Mouse (Mus musculus): Measurements from ENCODE around the gene Got2. TPM values are rescaled to one million over a fixed set of nuclear protein-coding genes. Genes with fewer than 3 reads are reported as not detected.

The Got2 gene
- total and polyA plus RNA-seq, 3 experiments: 105 to 421 (median 179) TPM

GRCm38 (mm10) chr8:95818211-95818610 lies 70.1 kb downstream of the Got2 start:
- no peaks in the 10 kb centered on the region for H3K36me3 ChIP-seq (ENCODE audit: control insufficient read depth in 1 of 2, insufficient read depth in 2 of 2, low read length in 2 of 2)
- no peak overlapping the region for H3K9ac ChIP-seq (ENCODE audit: control insufficient read depth, low read depth, low read length, poor library complexity, severe bottlenecking)

GRCm38 (mm10) chr8:95817597-95817996 lies 70.8 kb downstream of the Got2 start:
- Histone ChIP-seq H3K27ac (ENCODE audit: control insufficient read depth, low read depth, low read length) (no peak overlapping the region), H3K79me2 (ENCODE audit: control insufficient read depth, insufficient read depth, low read length, poor library complexity) (no peaks in the 10 kb centered on the region)

More at GRCm38 (mm10) chr8:95818211-95818610, 70.1 kb downstream of the Got2 start:
- DNase-seq (ENCODE audit: low read depth, low spot score): no peak
- Histone ChIP-seq H3K9me3 (replicated peaks; ENCODE audit: insufficient read depth, low read length) (no peaks in the 10 kb centered on the region), H3K79me2 (ENCODE audit: control insufficient read depth, insufficient read depth, low read length, poor library complexity) (no peaks in the 10 kb centered on the region), H3K27ac (ENCODE audit: control insufficient read depth, low read depth, low read length) (no peak overlapping the region), H3K4me3 (ENCODE audit: control insufficient read depth in 1 of 2, insufficient read depth in 1 of 2, low read depth in 2 of 2, low read length in 2 of 2) (no peak overlapping the region), H3K27me3 (ENCODE audit: control insufficient read depth in 1 of 2, insufficient read depth in 2 of 2, low read length in 2 of 2) (no peaks in the 10 kb centered on the region), H3K4me1 (ENCODE audit: control insufficient read depth in 1 of 2, insufficient read depth in 2 of 2, low read length in 2 of 2) (no peaks in the 10 kb centered on the region)
- TF ChIP-seq POLR2A (IDR thresholded peaks at IDR 0.05; ENCODE audit: control insufficient read depth in 1 of 2, insufficient read depth in 1 of 2, low read depth in 1 of 2, low read length in 2 of 2, poor library complexity in 1 of 2) (no peak), MEF2A (IDR thresholded peaks at IDR 0.05; ENCODE audit: extremely low read depth, insufficient replicate concordance, low read depth, low read length, poor library complexity, severe bottlenecking) (no peak), MAZ (IDR thresholded peaks at IDR 0.05; ENCODE audit: low read depth, low read length) (no peak), TBP (IDR thresholded peaks at IDR 0.05; ENCODE audit: low read depth, low read length) (no peak)

GRCm38 (mm10) chr8:95816044-95816708 lies 72.2 kb downstream of the Got2 start:
- H3K36me3 ChIP-seq (ENCODE audit: control insufficient read depth in 1 of 2, insufficient read depth in 2 of 2, low read length in 2 of 2): no peaks in the 10 kb centered on the region
- no peak overlapping the region for H3K9ac ChIP-seq (ENCODE audit: control insufficient read depth, low read depth, low read length, poor library complexity, severe bottlenecking)
- H3K27ac ChIP-seq (ENCODE audit: control insufficient read depth, low read depth, low read length): no peak overlapping the region
- H3K27me3 ChIP-seq (ENCODE audit: control insufficient read depth in 1 of 2, insufficient read depth in 2 of 2, low read length in 2 of 2): no peaks in the 10 kb centered on the region
- no peaks in the 10 kb centered on the region for H3K9me3 ChIP-seq (replicated peaks; ENCODE audit: insufficient read depth, low read length)
- TF ChIP-seq SIN3A (IDR thresholded peaks at IDR 0.05; ENCODE audit: low read length): no peak
- TF ChIP-seq USF2 (IDR thresholded peaks at IDR 0.05; ENCODE audit: borderline replicate concordance in 1 of 2, insufficient read depth in 1 of 2, low read depth in 1 of 2, low read length in 2 of 2): no peak
- no peak for TF ChIP-seq MYB (IDR thresholded peaks at IDR 0.05; ENCODE audit: low read depth, low read length)
- no peak for TF ChIP-seq ETS1 (IDR thresholded peaks at IDR 0.05; ENCODE audit: low read depth, low read length)
- H3K79me2 ChIP-seq (ENCODE audit: control insufficient read depth, insufficient read depth, low read length, poor library complexity): no peaks in the 10 kb centered on the region
- DNase-seq (ENCODE audit: low read depth, low spot score): no peak
- H3K4me3 ChIP-seq (ENCODE audit: control insufficient read depth in 1 of 2, insufficient read depth in 1 of 2, low read depth in 2 of 2, low read length in 2 of 2): no peak overlapping the region
- H3K4me1 ChIP-seq (ENCODE audit: control insufficient read depth in 1 of 2, insufficient read depth in 2 of 2, low read length in 2 of 2): no peaks in the 10 kb centered on the region

More at GRCm38 (mm10) chr8:95817597-95817996, 70.8 kb downstream of the Got2 start:
- Histone ChIP-seq H3K4me1 (ENCODE audit: control insufficient read depth in 1 of 2, insufficient read depth in 2 of 2, low read length in 2 of 2) (no peaks in the 10 kb centered on the region), H3K27me3 (ENCODE audit: control insufficient read depth in 1 of 2, insufficient read depth in 2 of 2, low read length in 2 of 2) (no peaks in the 10 kb centered on the region), H3K9me3 (replicated peaks; ENCODE audit: insufficient read depth, low read length) (no peaks in the 10 kb centered on the region), H3K9ac (ENCODE audit: control insufficient read depth, low read depth, low read length, poor library complexity, severe bottlenecking) (no peak overlapping the region), H3K36me3 (ENCODE audit: control insufficient read depth in 1 of 2, insufficient read depth in 2 of 2, low read length in 2 of 2) (no peaks in the 10 kb centered on the region), H3K4me3 (ENCODE audit: control insufficient read depth in 1 of 2, insufficient read depth in 1 of 2, low read depth in 2 of 2, low read length in 2 of 2) (no peak overlapping the region)
- TF ChIP-seq POLR2AphosphoS2 (IDR thresholded peaks at IDR 0.05; ENCODE audit: low read length): no peak
- TF ChIP-seq RCOR1 (IDR thresholded peaks at IDR 0.05; ENCODE audit: low read depth, low read length): peak; percentile 55; the same call in 1 of the 2 replicates
- no peak for TF ChIP-seq MXI1 (IDR thresholded peaks at IDR 0.05; ENCODE audit: low read depth, low read length)
- DNase-seq (ENCODE audit: low read depth, low spot score): no peak

Other genes starting within 250 kb of the Got2 start
- gene Ndrg4, start 211.6 kb downstream of the Got2 start, total RNA-seq (2012; rRNA removed): 0.15 TPM in 1 of 2 replicates, not detected in the other
- gene Ndrg4, start 211.6 kb downstream of the Got2 start, polyA plus RNA-seq (2012; ENCODE audit: insufficient read depth in 1 of 2, insufficient read length in 2 of 2, low read depth in 1 of 2, low replicate concordance in 2 of 2, missing spikeins in 1 of 2): under 1 TPM in 1 of 2 experiments, not detected in 1; 0.28 TPM
- 37.8 and 42.0 TPM in 2 replicates for gene Setd6, start 172.7 kb downstream of the Got2 start, total RNA-seq (2012; rRNA removed)
- 10 to 100 TPM in 1 of 2 experiments, not detected in 1; 78.4 TPM for gene Setd6, start 172.7 kb downstream of the Got2 start, polyA plus RNA-seq (2012; ENCODE audit: insufficient read depth in 1 of 2, insufficient read length in 2 of 2, low read depth in 1 of 2, low replicate concordance in 2 of 2, missing spikeins in 1 of 2)
- 119 and 158 TPM in 2 replicates for gene Cnot1, start 81.1 kb downstream of the Got2 start, total RNA-seq (2012; rRNA removed)
- 1,000 to 10,000 TPM in 1 of 2 experiments, 100 to 1,000 TPM in 1; 259 to 3,440 TPM for gene Cnot1, start 81.1 kb downstream of the Got2 start, polyA plus RNA-seq (2012; ENCODE audit: insufficient read depth in 1 of 2, insufficient read length in 2 of 2, low read depth in 1 of 2, low replicate concordance in 2 of 2, missing spikeins in 1 of 2)
- 157 and 182 TPM in 2 replicates for gene Sap18b, start 63.2 kb downstream of the Got2 start, total RNA-seq (2012; rRNA removed)
- 100 to 1,000 TPM in 1 of 2 experiments, not detected in 1; 354 TPM for gene Sap18b, start 63.2 kb downstream of the Got2 start, polyA plus RNA-seq (2012; ENCODE audit: insufficient read depth in 1 of 2, insufficient read length in 2 of 2, low read depth in 1 of 2, low replicate concordance in 2 of 2, missing spikeins in 1 of 2)
- 2.5 and 3.4 TPM in 2 replicates for gene Slc38a7, start 35.0 kb downstream of the Got2 start, total RNA-seq (2012; rRNA removed)
- 1 to 10 TPM in 1 of 2 experiments, not detected in 1; 6.5 TPM for gene Slc38a7, start 35.0 kb downstream of the Got2 start, polyA plus RNA-seq (2012; ENCODE audit: insufficient read depth in 1 of 2, insufficient read length in 2 of 2, low read depth in 1 of 2, low replicate concordance in 2 of 2, missing spikeins in 1 of 2)